Mouse (Mus musculus) layer of hippocampus, adult 2 months (tissue): ENCODE measurements at regions not wholly inside any gene's neighbourhood (a gene's known extent, or its start where the extent isn't known, plus 50 kb on each side); places are given as distances from the start of the nearest gene placed in this dataset.
"Not testable (repeated sequence)": the region's sequence is repeated elsewhere in the genome, so short reads cannot be mapped to it uniquely, and the experiment has no call there.

ENCODE experiments used
- DNase-seq, 2 experiments: peaks; one replicate each; pipeline ENCODE4 v3.0.0; 2022; ENCODE audit warnings: low spot score in 2 of 2
- H3K27ac ChIP-seq: fragments of 200-600 bp; 2 replicates; pipeline ENCODE4 v1.8.1; 2022
- H3K4me3 ChIP-seq: fragments of 200-600 bp; 2 replicates; pipeline ENCODE4 v1.8.1; 2022; ENCODE audit warnings: mild to moderate bottlenecking
- CTCF ChIP-seq: fragments of 200-600 bp; conservative IDR thresholded peaks from 2 replicates; pipeline ENCODE4 v1.8.1; 2022; ENCODE audit warnings: antibody characterized with exemption, mild to moderate bottlenecking, moderate library complexity

DNA sequence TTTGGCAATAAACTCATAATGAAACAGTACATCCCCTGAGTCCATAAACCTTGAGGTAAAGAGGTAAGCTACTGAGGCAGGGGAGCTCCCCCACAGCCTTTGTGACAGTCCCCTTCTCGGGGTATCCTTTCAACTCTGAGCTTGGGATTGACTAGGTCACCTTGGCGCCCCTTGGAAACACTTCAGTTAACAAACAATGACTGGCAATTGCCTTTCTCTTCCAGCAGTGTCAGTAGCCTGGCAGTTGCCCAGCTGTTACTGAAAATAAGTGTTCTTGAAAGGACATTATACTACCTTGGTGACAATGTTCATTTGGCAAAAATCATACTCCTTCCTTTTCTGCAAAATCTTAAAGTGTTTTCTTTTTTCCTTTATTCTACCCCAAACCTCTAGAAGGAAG is 162.8 kb downstream of the Zfp619 start:
- DNase-seq = no peak
- H3K27ac ChIP-seq = no peak overlapping the region
- TF ChIP-seq CTCF = no peak
- no peak overlapping the region for H3K4me3 ChIP-seq

DNA sequence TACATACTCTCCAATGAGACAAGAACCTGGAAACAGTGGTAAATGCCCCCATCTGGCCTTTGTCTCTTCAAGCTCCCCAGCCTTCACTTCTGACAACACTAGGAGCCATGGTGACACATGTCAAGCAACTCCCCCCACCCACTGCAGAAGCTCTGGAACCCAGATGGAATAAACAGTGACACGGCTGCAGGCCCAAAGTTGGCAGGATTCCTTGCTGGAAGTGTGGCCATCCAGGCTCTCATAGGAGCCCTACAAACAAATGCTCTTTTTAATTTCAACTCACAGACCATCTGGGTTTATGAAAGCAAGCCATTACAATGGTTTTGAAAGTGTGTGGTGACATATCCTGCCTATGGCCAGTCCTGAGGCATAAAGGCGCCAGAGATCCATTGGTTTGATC is 179.0 kb downstream of the Zfp619 start:
- no peak for DNase-seq
- Histone ChIP-seq H3K27ac (no peak overlapping the region), H3K4me3 (no peak overlapping the region)
- TF ChIP-seq CTCF = no peak

DNA sequence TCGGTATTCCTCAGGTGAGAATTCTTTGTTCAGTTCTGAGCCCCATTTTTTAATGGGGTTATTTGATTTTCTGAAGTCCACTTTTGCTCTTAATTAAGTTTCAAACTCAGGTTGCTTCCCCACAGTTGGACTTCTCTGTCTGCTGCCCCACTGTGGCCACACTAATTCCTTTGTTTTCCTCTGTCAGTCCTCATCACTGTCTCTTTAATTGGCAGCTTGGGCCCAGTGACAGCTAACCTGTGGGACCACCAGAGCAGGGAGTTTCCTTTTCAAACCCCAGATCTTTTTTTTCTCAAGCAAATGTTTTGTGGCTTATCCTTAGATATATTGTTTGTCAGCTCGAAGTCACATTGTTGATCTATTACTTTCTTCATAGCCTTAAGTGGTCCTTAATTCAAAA is 183.9 kb downstream of the Zfp619 start:
- 0 out of 2 replicates have a peak, but pooled peaks have one; percentile 3 for TF ChIP-seq CTCF
- DNase-seq = no peak
- H3K27ac ChIP-seq = no peak overlapping the region

GRCm38 (mm10) chr7:39705118-39706095 is 187.8 kb downstream of the Zfp619 start:
- Histone ChIP-seq H3K27ac (no peak overlapping the region), H3K4me3 (no peak overlapping the region)
- TF ChIP-seq CTCF = no peak
- no peak for DNase-seq

More for the DNA sequence above, 183.9 kb downstream of the Zfp619 start:
- H3K4me3 ChIP-seq = no peak overlapping the region

DNA sequence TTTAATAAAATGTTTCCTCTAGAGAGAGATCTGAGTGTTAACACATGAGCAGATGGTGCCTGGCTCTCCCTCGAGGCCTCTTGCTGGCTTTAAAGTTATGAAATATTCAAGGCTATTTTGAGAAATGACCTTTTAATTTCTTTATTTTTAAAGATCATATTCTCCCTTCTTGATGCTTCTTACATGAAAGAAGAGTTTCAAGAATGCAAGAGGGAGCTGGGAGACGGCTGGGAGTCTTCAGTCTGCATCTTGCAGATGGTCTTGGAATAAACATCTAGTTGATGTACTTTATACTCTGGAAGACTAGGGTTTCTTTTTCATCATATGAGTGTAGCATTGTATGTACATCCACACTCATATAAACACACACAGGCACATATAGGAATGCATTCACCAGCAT is 189.0 kb downstream of the Zfp619 start:
- no peak for TF ChIP-seq CTCF
- Histone ChIP-seq H3K4me3 (no peak overlapping the region), H3K27ac (no peak overlapping the region)
- no peak for DNase-seq

DNA sequence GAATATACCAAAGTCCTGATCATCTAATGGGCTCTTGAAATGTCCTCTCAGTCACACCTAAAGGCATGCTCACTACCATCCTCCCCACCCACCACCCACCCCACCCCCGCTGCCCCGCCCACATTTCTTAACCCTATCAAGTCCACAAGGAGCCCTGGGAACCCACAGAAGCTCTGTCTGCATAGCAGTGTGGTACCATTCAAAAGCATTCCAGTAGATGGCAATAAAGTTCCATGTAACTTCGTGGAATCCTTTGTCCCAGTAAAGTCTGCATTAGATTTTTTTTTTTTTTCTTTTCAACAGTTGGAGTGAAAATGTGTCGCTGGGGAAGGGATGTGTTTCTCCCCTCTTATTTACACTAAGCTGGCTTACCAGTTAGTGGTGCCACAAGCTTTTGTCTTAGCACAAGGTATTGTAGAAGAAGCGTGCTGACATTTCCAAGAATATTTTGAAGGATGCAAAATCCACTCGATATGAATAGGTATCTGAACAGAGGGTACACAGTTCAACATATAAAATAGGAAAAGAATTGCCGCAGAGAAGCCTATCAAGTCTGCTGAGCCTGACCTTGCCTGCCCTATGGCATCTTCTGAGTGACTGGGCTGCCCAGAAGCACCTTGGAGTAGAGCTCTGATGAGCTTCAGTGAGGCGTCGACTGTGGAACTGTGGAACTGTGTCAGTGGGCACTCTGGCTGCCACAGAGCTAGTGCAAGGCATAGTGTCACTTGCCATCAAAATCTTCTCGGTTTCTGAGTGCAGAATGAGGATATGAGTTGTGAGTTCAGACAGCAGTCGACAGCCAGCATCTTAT is 199.0 kb downstream of the Zfp619 start:
- Histone ChIP-seq H3K4me3 (no peak overlapping the region), H3K27ac (no peak overlapping the region)
- DNase-seq = peak; percentile 38 to 57

GRCm38 (mm10) chr7:39727935-39728557 is 210.5 kb downstream of the Zfp619 start:
- TF ChIP-seq CTCF = no peak
- H3K27ac ChIP-seq = no peak overlapping the region
- no peak overlapping the region for H3K4me3 ChIP-seq
- no peak for DNase-seq

More for the DNA sequence above, 199.0 kb downstream of the Zfp619 start:
- peak; percentile 79 for TF ChIP-seq CTCF

GRCm38 (mm10) chr7:39728930-39729329 is 211.4 kb downstream of the Zfp619 start:
- no peak for TF ChIP-seq CTCF
- no peak for DNase-seq
- Histone ChIP-seq H3K27ac (no peak overlapping the region), H3K4me3 (no peak overlapping the region)

DNA sequence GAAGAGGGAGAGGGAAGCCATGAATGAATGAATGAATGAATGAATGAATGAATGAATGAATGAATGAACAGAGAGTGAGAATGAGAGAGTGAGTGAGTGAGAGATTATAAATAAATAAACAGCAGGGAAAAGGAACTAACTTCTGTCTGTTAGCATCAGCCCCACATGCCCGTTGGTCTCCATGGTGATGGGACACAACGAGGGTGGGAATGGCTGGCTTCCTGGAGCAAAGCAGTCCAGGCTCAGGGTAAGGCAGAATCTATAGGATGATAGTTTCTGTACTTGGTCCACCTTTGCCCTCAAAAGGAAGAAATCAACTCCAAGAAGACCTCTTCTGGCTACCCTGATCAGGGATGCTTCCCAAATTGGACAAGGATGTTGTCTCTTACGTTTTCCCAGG is 212.2 kb downstream of the Zfp619 start:
- H3K27ac ChIP-seq = no peak overlapping the region
- no peak for TF ChIP-seq CTCF
- H3K4me3 ChIP-seq = no peak overlapping the region
- peak; percentile 13 to 27 for DNase-seq

DNA sequence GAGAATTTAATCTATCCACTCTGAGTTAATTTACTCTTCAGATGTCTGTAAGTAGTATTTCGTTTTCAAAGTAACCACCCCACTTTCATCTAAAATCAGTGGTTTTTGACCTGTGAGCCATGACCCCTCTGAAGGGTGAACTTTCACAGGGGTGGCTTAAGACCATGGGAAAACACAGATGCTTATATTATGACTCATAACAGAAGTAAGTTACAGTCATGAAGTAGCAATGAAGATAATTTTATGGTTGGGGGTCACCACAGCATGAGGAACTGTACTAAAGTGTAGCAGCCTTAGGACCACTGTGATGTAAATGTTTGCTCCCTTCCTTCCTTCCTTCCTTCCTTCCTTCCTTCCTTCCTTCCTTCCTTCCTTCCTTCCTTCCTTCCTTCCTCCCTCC is 215.2 kb downstream of the Zfp619 start:
- no peak overlapping the region for H3K27ac ChIP-seq
- TF ChIP-seq CTCF = no peak
- DNase-seq = no peak
- no peak overlapping the region for H3K4me3 ChIP-seq

- H3K4me3 ChIP-seq, H3K27ac ChIP-seq, DNase-seq: not testable (repeated sequence)
Observed at GRCm38 (mm10) chr7:39748395-39748794, 230.8 kb downstream of the Zfp619 start.

- DNase-seq = peak in 1 of 2 experiments; percentile 37
- no peak for TF ChIP-seq CTCF
- Histone ChIP-seq H3K27ac (no peak overlapping the region), H3K4me3 (no peak overlapping the region)
Observed at GRCm38 (mm10) chr7:39750448-39750847, 232.9 kb downstream of the Zfp619 start.

DNA sequence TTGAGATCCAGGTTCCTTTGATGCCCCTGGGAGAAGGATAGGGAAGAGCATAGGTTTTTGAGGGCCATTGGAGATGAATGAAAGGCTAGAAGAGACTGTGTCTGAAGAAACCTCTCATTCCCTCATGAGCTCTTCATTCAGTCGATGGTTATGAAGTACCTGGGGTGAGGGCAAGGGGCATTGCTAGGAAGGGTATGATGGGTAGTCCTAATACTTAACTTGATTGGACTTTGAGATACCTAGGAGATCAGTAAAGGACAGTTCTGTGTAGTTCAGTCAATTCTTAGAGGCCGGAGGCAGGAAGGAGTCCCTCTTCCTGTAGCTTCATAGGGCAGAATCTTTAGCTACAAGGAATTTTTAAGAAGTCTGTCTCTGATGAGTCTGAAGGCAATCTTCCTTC is 246.8 kb downstream of the Zfp619 start:
- Histone ChIP-seq H3K4me3 (no peak overlapping the region), H3K27ac (no peak overlapping the region)
- no peak for TF ChIP-seq CTCF
- DNase-seq = no peak
